Mouse (Mus musculus): Measurements from ENCODE around the gene Irf1.

- no peak for TF ChIP-seq CTCF (IDR thresholded peaks at IDR 0.05; ENCODE audit: borderline replicate concordance, control insufficient read depth, extremely low read depth, insufficient read depth, low read length, poor library complexity)
- peak; percentile 74 for TF ChIP-seq POLR2A (IDR thresholded peaks at IDR 0.05; ENCODE audit: control insufficient read depth, extremely low read depth, insufficient read depth, low read length, poor library complexity)
These were observed 6.2 kb upstream of the Irf1 start for GRCm38 (mm10) chr11:53763496-53764140.

Measured in thymus, adult 2 months (tissue).